Mouse (Mus musculus) frontal cortex, adult 2 months (tissue): ENCODE data around the gene Tmem120b. TPM values are rescaled to one million over a fixed set of nuclear protein-coding genes. Genes with fewer than 3 reads are reported as not detected.

Experiments
- DNase-seq, 2 experiments: peaks; one replicate each; pipeline ENCODE4 v3.0.0; 2022; ENCODE audit warnings: low spot score in 1 of 2; ENCODE audit errors: extremely low spot score in 1 of 2
- polyA plus RNA-seq: library from polyadenylated mRNA; depleted of rRNA; stranded (reverse); fragments of >200 nt; gene quantifications from 2 replicates; pipeline ENCODE4 v1.2.3, GENCODE M21; 2012

Tmem120b gene
- polyA plus RNA-seq, 1 experiment: 11.5 TPM

GRCm38 (mm10) chr5:123125638-123126406, 57.6 kb downstream of the Tmem120b start:
- DNase-seq: no peak

GRCm38 (mm10) chr5:123127031-123127430, 58.8 kb downstream of the Tmem120b start:
- DNase-seq: no peak

GRCm38 (mm10) chr5:123128426-123129169, 60.4 kb downstream of the Tmem120b start:
- no peak for DNase-seq

DNA sequence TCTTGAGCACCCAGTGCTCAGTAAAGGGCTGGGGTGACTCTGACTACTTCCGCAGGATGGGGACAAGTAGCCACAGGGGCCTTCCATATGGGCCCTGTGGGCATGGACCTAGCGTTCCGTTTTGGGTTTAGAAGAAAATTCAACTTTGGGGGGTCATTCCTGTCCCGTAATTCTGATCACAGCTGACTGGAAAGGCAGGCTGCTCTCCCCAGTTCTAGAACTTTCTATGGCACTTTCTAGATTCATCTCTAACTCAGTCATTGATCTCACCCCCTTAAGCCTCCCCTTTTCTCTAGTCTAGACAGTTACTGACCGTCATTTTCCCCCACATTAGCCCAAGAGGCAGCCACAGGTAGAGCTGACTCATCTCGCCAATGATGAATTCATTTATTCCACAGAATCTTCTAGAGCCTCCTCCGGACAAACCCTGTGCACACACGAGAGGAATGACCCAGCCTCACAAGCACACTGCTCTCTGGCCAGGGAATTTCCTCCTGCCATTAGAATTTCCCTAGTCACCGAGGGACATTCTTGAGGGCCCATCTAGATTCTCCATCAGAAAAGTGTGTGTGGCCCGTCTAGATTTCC, 61.0 kb downstream of the Tmem120b start:
- DNase-seq: no peak

- DNase-seq: no peak
Observed at GRCm38 (mm10) chr5:123130030-123130813, 62.0 kb downstream of the Tmem120b start.

DNA sequence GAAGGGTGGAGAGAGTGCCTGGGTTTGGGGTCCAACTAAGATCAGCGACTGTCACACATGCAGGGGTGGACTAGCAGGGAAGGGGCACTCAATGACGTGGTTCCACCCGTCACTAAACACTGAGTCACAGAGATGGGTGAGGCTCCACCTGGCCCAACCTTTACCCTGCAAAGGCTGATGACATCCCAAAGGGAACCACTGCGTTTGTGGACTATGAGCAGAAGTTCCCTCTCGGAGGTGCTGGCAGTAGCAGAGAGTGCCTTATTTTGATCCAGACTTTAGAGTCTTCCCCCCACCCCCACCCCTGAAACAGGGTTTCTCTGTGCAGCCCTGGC, 62.6 kb downstream of the Tmem120b start:
- DNase-seq: no peak

- DNase-seq: peak; percentile 81 to 86
Observed at GRCm38 (mm10) chr5:123132308-123133071, 64.3 kb downstream of the Tmem120b start, which contains the start of gene Rhof. Rhof (minus strand) TSS chr5:123132692.

GRCm38 (mm10) chr5:123133083-123133783, 65.0 kb downstream of the Tmem120b start:
- peak; percentile 75 to 95 for DNase-seq

- DNase-seq: no peak
Observed at GRCm38 (mm10) chr5:123133784-123134143, 65.5 kb downstream of the Tmem120b start.

- DNase-seq: peak in 1 of 2 experiments; percentile 68
Observed at GRCm38 (mm10) chr5:123134186-123134874, 66.1 kb downstream of the Tmem120b start.

- DNase-seq: no peak
Observed at GRCm38 (mm10) chr5:123134875-123135382, 66.7 kb downstream of the Tmem120b start.

- DNase-seq: peak; percentile 47 to 72
Observed at GRCm38 (mm10) chr5:123135471-123136360, 67.5 kb downstream of the Tmem120b start.

- peak; percentile 83 to 86 for DNase-seq
Observed at GRCm38 (mm10) chr5:123136361-123137043, 68.3 kb downstream of the Tmem120b start.

- DNase-seq: peak; percentile 44 to 67
Observed at GRCm38 (mm10) chr5:123137044-123137909, 69.1 kb downstream of the Tmem120b start.

- DNase-seq: no peak
Observed at GRCm38 (mm10) chr5:123137910-123138229, 69.7 kb downstream of the Tmem120b start.

GRCm38 (mm10) chr5:123138230-123138911, 70.2 kb downstream of the Tmem120b start:
- DNase-seq: no peak
